Mouse (Mus musculus): ENCODE data around the gene Itgam.
"Not testable (repeated sequence)": the region's sequence is repeated elsewhere in the genome, so short reads cannot be mapped to it uniquely, and the experiment has no call there.

Gene Itgam

GRCm38 (mm10) chr7:128062456-128062855 is at the start of gene Itgam, which contains the start of gene Gm49368:
Itgam (plus strand) TSS chr7:128062640.
Gm49368 (plus strand) TSS chr7:128062683.
- DNase-seq: no peak

GRCm38 (mm10) chr7:128013116-128013515 is 49.3 kb upstream of the Itgam start:
- DNase-seq: no peak

- DNase-seq: not testable (repeated sequence)
These were observed 46.3 kb upstream of the Itgam start for GRCm38 (mm10) chr7:128016134-128016533.

- no peak for DNase-seq
These were observed 45.8 kb upstream of the Itgam start for GRCm38 (mm10) chr7:128016650-128017049.

GRCm38 (mm10) chr7:128018275-128018674 is 44.2 kb upstream of the Itgam start:
- no peak for DNase-seq

GRCm38 (mm10) chr7:128019187-128019586 is 43.3 kb upstream of the Itgam start:
- no peak for DNase-seq

GRCm38 (mm10) chr7:128022974-128023373 is 39.5 kb upstream of the Itgam start:
- no peak for DNase-seq

- no peak for DNase-seq
These were observed 38.9 kb upstream of the Itgam start for GRCm38 (mm10) chr7:128023565-128023964.

GRCm38 (mm10) chr7:128024364-128024763 is 38.1 kb upstream of the Itgam start:
- no peak for DNase-seq

- DNase-seq: no peak
These were observed 37.5 kb upstream of the Itgam start for GRCm38 (mm10) chr7:128024932-128025331.

GRCm38 (mm10) chr7:128025381-128025780 is 37.1 kb upstream of the Itgam start:
- no peak for DNase-seq

- no peak for DNase-seq
These were observed 30.9 kb upstream of the Itgam start for GRCm38 (mm10) chr7:128031403-128031976.

- no peak for DNase-seq
These were observed 30.0 kb upstream of the Itgam start for GRCm38 (mm10) chr7:128032290-128032988.

- no peak for DNase-seq
These were observed 29.5 kb upstream of the Itgam start for GRCm38 (mm10) chr7:128032989-128033293.

GRCm38 (mm10) chr7:128033616-128034015 is 28.8 kb upstream of the Itgam start:
- DNase-seq: no peak

- not testable (repeated sequence) for DNase-seq
These were observed 20.1 kb upstream of the Itgam start for GRCm38 (mm10) chr7:128042161-128042820.

- peak; percentile 29 for DNase-seq
These were observed 18.2 kb upstream of the Itgam start for GRCm38 (mm10) chr7:128044142-128044785.

- DNase-seq: no peak
These were observed 16.8 kb upstream of the Itgam start for GRCm38 (mm10) chr7:128045640-128046039.

- DNase-seq: no peak
These were observed 13.6 kb upstream of the Itgam start for GRCm38 (mm10) chr7:128048819-128049218.

GRCm38 (mm10) chr7:128049254-128049653 is 13.2 kb upstream of the Itgam start:
- DNase-seq: no peak

- DNase-seq: no peak
These were observed 11.7 kb upstream of the Itgam start for GRCm38 (mm10) chr7:128050739-128051138.

- no peak for DNase-seq
These were observed 9.4 kb upstream of the Itgam start for GRCm38 (mm10) chr7:128053061-128053460.

GRCm38 (mm10) chr7:128056917-128057444 is 5.5 kb upstream of the Itgam start:
- DNase-seq: no peak

Data from lung, postnatal 14 days (tissue).